Comparison of ENCODE assay signal across 8 mouse cellular contexts in genomic region chr16:15052924-15053793, GRCm38 (mm10).
DNase-seq lines count a peak whose midpoint lies in the region; ATAC-seq and TF ChIP-seq lines count a peak whose summit lies in the region.

No protein-coding gene starts in this region.

- H3K36me3 ChIP-seq in E14TG2a.4 (ENCODE audit: insufficient read depth, low read length): no peaks in the 10 kb centered on the region
- H3K36me3 ChIP-seq in hindbrain, embryonic 10.5 days: no peaks in the 10 kb centered on the region
- H3K36me3 ChIP-seq in lung, embryonic 16.5 days (ENCODE audit: control insufficient read depth, insufficient read depth, low read length): no peaks in the 10 kb centered on the region

- H3K27ac ChIP-seq in hindbrain, embryonic 10.5 days: peak overlapping the region; percentile 79
- peak overlapping the region; percentile 46 for H3K27ac ChIP-seq in lung, embryonic 16.5 days (ENCODE audit: low read length)

- H3K4me3 ChIP-seq in E14TG2a.4 (replicated peaks; ENCODE audit: low read length): peak overlapping the region; percentile 50
- peak overlapping the region; percentile 33 for H3K4me3 ChIP-seq in hindbrain, embryonic 10.5 days
- peak overlapping the region; percentile 6; the same call in 1 of the 2 replicates for H3K4me3 ChIP-seq in lung, embryonic 16.5 days (ENCODE audit: low read length)

- no peaks in the 10 kb centered on the region; the same call in 1 of the 2 replicates for H3K27me3 ChIP-seq in E14TG2a.4 (ENCODE audit: insufficient read depth, low read length)
- H3K27me3 ChIP-seq in hindbrain, embryonic 10.5 days (ENCODE audit: insufficient read depth, poor library complexity, severe bottlenecking): no peaks in the 10 kb centered on the region
- H3K27me3 ChIP-seq in lung, embryonic 16.5 days (ENCODE audit: control insufficient read depth, insufficient read depth, low read depth, low read length): no peaks in the 10 kb centered on the region

- 1% methylated on average over 16 of the region's 16 CpGs for WGBS in hindbrain, embryonic 10.5 days
- WGBS in lung, embryonic 16.5 days: 8% methylated on average over 16 of the region's 16 CpGs

- H3K4me1 ChIP-seq in E14TG2a.4 (replicated peaks; ENCODE audit: low read depth, low read length): peaks cover 27% of the 10 kb centered on the region
- H3K4me1 ChIP-seq in hindbrain, embryonic 10.5 days (replicated peaks): peaks cover 41% of the 10 kb centered on the region
- peaks cover 30% of the 10 kb centered on the region for H3K4me1 ChIP-seq in lung, embryonic 16.5 days (replicated peaks; ENCODE audit: control insufficient read depth, insufficient read depth, low read length)

- H3K9ac ChIP-seq in lung, embryonic 16.5 days (ENCODE audit: low read length): peak overlapping the region; percentile 24; the same call in 1 of the 2 replicates

- no peaks in the 10 kb centered on the region for H3K9me3 ChIP-seq in E14TG2a.4 (ENCODE audit: low read length)
- no peaks in the 10 kb centered on the region for H3K9me3 ChIP-seq in hindbrain, embryonic 10.5 days
- H3K9me3 ChIP-seq in lung, embryonic 16.5 days (ENCODE audit: control insufficient read depth, low read length): no peaks in the 10 kb centered on the region

- DNase-seq in cerebellum, adult 9-11 months: peak; percentile 75
- peak; percentile 8 to 12 for DNase-seq in frontal cortex, postnatal 14 days (ENCODE audit: low spot score in 2 of 2)
- DNase-seq in hindbrain, embryonic 10.5 days (ENCODE audit: low spot score): peak; percentile 87
- peak; percentile 60 to 74 for DNase-seq in layer of hippocampus, adult 8-10 months (ENCODE audit: low spot score in 2 of 2)
- DNase-seq in right cerebral cortex, adult 18-20 months: peak; percentile 29
- no peak for DNase-seq in natural killer cell, adult 2 months (ENCODE audit: low spot score in 2 of 2)

- ATAC-seq in lung, embryonic 16.5 days (ENCODE audit: low read depth): peak; percentile 90

- TF ChIP-seq CTCF in E14TG2a.4 (conservative IDR thresholded peaks at IDR 0.05; ENCODE audit: low read length): no peak

- H3K4me2 ChIP-seq in lung, embryonic 16.5 days (ENCODE audit: low read depth, low read length): peak overlapping the region; percentile 29

Comparison
In these comparisons a context has a peak if more than half of its experiments do, and no peak if none do; other contexts are left out.
1. DNase-seq: peak in cerebellum, adult 9-11 months (single experiment), frontal cortex, postnatal 14 days (2 of 2), hindbrain, embryonic 10.5 days (single experiment), layer of hippocampus, adult 8-10 months (2 of 2) and right cerebral cortex, adult 18-20 months (single experiment); none in natural killer cell, adult 2 months (0 of 2).
2. Peak in every context shown above with its lines, with median percentiles within 50 percentile points of each other: H3K4me3 ChIP-seq.